Mouse (Mus musculus): ENCODE measurements around the gene Eml4. TPM values are rescaled to one million over a fixed set of nuclear protein-coding genes. Genes with fewer than 3 reads are reported as not detected.

The Eml4 gene
- polyA plus RNA-seq, 1 experiment from 2014 or later: 31.1 TPM

GRCm38 (mm10) chr17:83351119-83351531, 394 bp downstream of the Eml4 start:
- 1% methylated on average over 31 of the region's 57 CpGs for WGBS
- Histone ChIP-seq H3K27ac (peak overlapping the region; percentile 84), H3K4me3 (replicated peaks) (peak overlapping the region; percentile 87), H3K27me3 (replicated peaks) (no peaks in the 10 kb centered on the region), H3K4me2 (peak overlapping the region; percentile 51), H3K4me1 (peaks cover 11% of the 10 kb centered on the region), H3K9me3 (no peaks in the 10 kb centered on the region), H3K9ac (peak overlapping the region; percentile 93), H3K36me3 (no peaks in the 10 kb centered on the region)
- ATAC-seq (ENCODE audit: insufficient read depth, low FRiP score, low read depth): peak; percentile 61

- no peaks in the 10 kb centered on the region for H3K9me3 ChIP-seq
- peak overlapping the region; percentile 87 for H3K4me3 ChIP-seq (replicated peaks)
- no peak for ATAC-seq (ENCODE audit: insufficient read depth, low FRiP score, low read depth)
- peak overlapping the region; percentile 84 for H3K27ac ChIP-seq
- H3K4me1 ChIP-seq: peaks cover 11% of the 10 kb centered on the region
- WGBS: 3% methylated on average over 13 of the region's 13 CpGs
- no peaks in the 10 kb centered on the region for H3K27me3 ChIP-seq (replicated peaks)
- peak overlapping the region; percentile 51 for H3K4me2 ChIP-seq
- no peaks in the 10 kb centered on the region for H3K36me3 ChIP-seq
- H3K9ac ChIP-seq: peak overlapping the region; percentile 93
These were observed 1.1 kb downstream of the Eml4 start for GRCm38 (mm10) chr17:83351601-83352413.

- Histone ChIP-seq H3K9ac (no peak overlapping the region), H3K4me1 (peaks cover 11% of the 10 kb centered on the region), H3K4me3 (replicated peaks) (peak overlapping the region; percentile 26; the same call in 1 of the 2 replicates), H3K4me2 (peak overlapping the region; percentile 51), H3K36me3 (no peaks in the 10 kb centered on the region), H3K27me3 (replicated peaks) (no peaks in the 10 kb centered on the region), H3K9me3 (no peaks in the 10 kb centered on the region), H3K27ac (peak overlapping the region; percentile 11; the same call in 1 of the 2 replicates)
- ATAC-seq (ENCODE audit: insufficient read depth, low FRiP score, low read depth): no peak
- 17% methylated on average over 2 of the region's 2 CpGs for WGBS
These were observed 1.7 kb downstream of the Eml4 start for GRCm38 (mm10) chr17:83352456-83352855.

GRCm38 (mm10) chr17:83353011-83353410, 2.3 kb downstream of the Eml4 start:
- Histone ChIP-seq H3K27me3 (replicated peaks) (no peaks in the 10 kb centered on the region), H3K36me3 (no peaks in the 10 kb centered on the region), H3K4me2 (peak overlapping the region; percentile 51), H3K4me3 (replicated peaks) (0 out of 2 replicates have a peak overlapping the region, but pooled peaks have one; percentile 26), H3K4me1 (peaks cover 11% of the 10 kb centered on the region), H3K9me3 (no peaks in the 10 kb centered on the region), H3K9ac (no peak overlapping the region), H3K27ac (no peak overlapping the region)
- no peak for ATAC-seq (ENCODE audit: insufficient read depth, low FRiP score, low read depth)
- 31% methylated on average over 5 of the region's 5 CpGs for WGBS

- WGBS: 44% methylated on average over 4 of the region's 4 CpGs
These were observed 2.7 kb downstream of the Eml4 start for GRCm38 (mm10) chr17:83353460-83353859.

GRCm38 (mm10) chr17:83355481-83355880, 4.8 kb downstream of the Eml4 start:
- Histone ChIP-seq H3K4me1 (peaks cover 13% of the 10 kb centered on the region; the same call in 1 of the 2 replicates), H3K4me2 (no peak overlapping the region), H3K27me3 (replicated peaks) (no peaks in the 10 kb centered on the region), H3K4me3 (replicated peaks) (no peak overlapping the region), H3K9ac (no peak overlapping the region), H3K36me3 (no peaks in the 10 kb centered on the region), H3K9me3 (no peaks in the 10 kb centered on the region), H3K27ac (no peak overlapping the region)
- WGBS: 62% methylated on average over 2 of the region's 2 CpGs
- no peak for ATAC-seq (ENCODE audit: insufficient read depth, low FRiP score, low read depth)

More at GRCm38 (mm10) chr17:83353460-83353859, 2.7 kb downstream of the Eml4 start:
- H3K9ac ChIP-seq: no peak overlapping the region
- H3K27ac ChIP-seq: no peak overlapping the region
- H3K36me3 ChIP-seq: no peaks in the 10 kb centered on the region
- no peak for ATAC-seq (ENCODE audit: insufficient read depth, low FRiP score, low read depth)
- no peaks in the 10 kb centered on the region for H3K27me3 ChIP-seq (replicated peaks)
- no peaks in the 10 kb centered on the region for H3K9me3 ChIP-seq
- no peak overlapping the region; the same call in 1 of the 2 replicates for H3K4me2 ChIP-seq
- H3K4me1 ChIP-seq: peaks cover 11% of the 10 kb centered on the region
- H3K4me3 ChIP-seq (replicated peaks): no peak overlapping the region

- peaks cover 11% of the 10 kb centered on the region; the same call in 1 of the 2 replicates for H3K4me1 ChIP-seq
- no peak overlapping the region for H3K27ac ChIP-seq
- 53% methylated on average over 4 of the region's 4 CpGs for WGBS
These were observed 9.2 kb downstream of the Eml4 start for GRCm38 (mm10) chr17:83359934-83360333.

GRCm38 (mm10) chr17:83360796-83361566, 10.2 kb downstream of the Eml4 start:
- no peak overlapping the region for H3K4me2 ChIP-seq
- peaks cover 13% of the 10 kb centered on the region; the same call in 1 of the 2 replicates for H3K4me1 ChIP-seq
- no peaks in the 10 kb centered on the region for H3K27me3 ChIP-seq (replicated peaks)
- H3K9ac ChIP-seq: no peak overlapping the region
- no peak for ATAC-seq (ENCODE audit: insufficient read depth, low FRiP score, low read depth)
- no peak overlapping the region for H3K27ac ChIP-seq
- H3K36me3 ChIP-seq: no peaks in the 10 kb centered on the region
- 82% methylated on average over 13 of the region's 13 CpGs for WGBS
- H3K9me3 ChIP-seq: no peaks in the 10 kb centered on the region
- H3K4me3 ChIP-seq (replicated peaks): no peak overlapping the region

More at GRCm38 (mm10) chr17:83359934-83360333, 9.2 kb downstream of the Eml4 start:
- Histone ChIP-seq H3K4me3 (replicated peaks) (no peak overlapping the region), H3K27me3 (replicated peaks) (no peaks in the 10 kb centered on the region), H3K9me3 (no peaks in the 10 kb centered on the region), H3K36me3 (no peaks in the 10 kb centered on the region), H3K9ac (no peak overlapping the region), H3K4me2 (no peak overlapping the region)
- ATAC-seq (ENCODE audit: insufficient read depth, low FRiP score, low read depth): no peak

GRCm38 (mm10) chr17:83363081-83363480, 12.3 kb downstream of the Eml4 start:
- no peaks in the 10 kb centered on the region for H3K27me3 ChIP-seq (replicated peaks)
- no peak overlapping the region for H3K4me3 ChIP-seq (replicated peaks)
- WGBS: 59% methylated on average over 3 of the region's 3 CpGs
- no peaks in the 10 kb centered on the region for H3K9me3 ChIP-seq
- H3K36me3 ChIP-seq: no peaks in the 10 kb centered on the region
- H3K27ac ChIP-seq: no peak overlapping the region
- H3K4me1 ChIP-seq: peaks cover 20% of the 10 kb centered on the region; the same call in 1 of the 2 replicates
- no peak overlapping the region for H3K9ac ChIP-seq
- no peak overlapping the region for H3K4me2 ChIP-seq
- ATAC-seq (ENCODE audit: insufficient read depth, low FRiP score, low read depth): no peak

GRCm38 (mm10) chr17:83364296-83364695, 13.6 kb downstream of the Eml4 start:
- 67% methylated on average over 5 of the region's 5 CpGs for WGBS
- no peaks in the 10 kb centered on the region for H3K9me3 ChIP-seq
- H3K4me2 ChIP-seq: no peak overlapping the region
- peaks cover 20% of the 10 kb centered on the region; the same call in 1 of the 2 replicates for H3K4me1 ChIP-seq
- no peaks in the 10 kb centered on the region for H3K36me3 ChIP-seq
- no peak overlapping the region for H3K27ac ChIP-seq
- no peaks in the 10 kb centered on the region for H3K27me3 ChIP-seq (replicated peaks)
- H3K4me3 ChIP-seq (replicated peaks): no peak overlapping the region
- ATAC-seq (ENCODE audit: insufficient read depth, low FRiP score, low read depth): no peak
- H3K9ac ChIP-seq: no peak overlapping the region

GRCm38 (mm10) chr17:83365130-83365529, 14.4 kb downstream of the Eml4 start:
- no peak overlapping the region for H3K9ac ChIP-seq
- 39% methylated on average over 2 of the region's 2 CpGs for WGBS
- ATAC-seq (ENCODE audit: insufficient read depth, low FRiP score, low read depth): no peak
- no peaks in the 10 kb centered on the region for H3K27me3 ChIP-seq (replicated peaks)
- H3K27ac ChIP-seq: no peak overlapping the region
- no peak overlapping the region for H3K4me2 ChIP-seq
- H3K9me3 ChIP-seq: no peaks in the 10 kb centered on the region
- no peak overlapping the region for H3K4me3 ChIP-seq (replicated peaks)
- H3K4me1 ChIP-seq: peaks cover 13% of the 10 kb centered on the region; the same call in 1 of the 2 replicates
- no peaks in the 10 kb centered on the region for H3K36me3 ChIP-seq

All from stomach, embryonic 15.5 days (tissue).